Mouse (Mus musculus) cerebellum, adult 2 months (tissue): Measurements from ENCODE around the gene Cxcr2.

Source experiments
- CTCF ChIP-seq: fragments of 200-500 bp; IDR thresholded peaks from 2 replicates; pipeline ENCODE4 v1.5.1; 2011; ENCODE audit warnings: low read depth, mild to moderate bottlenecking, control low read depth, low read length, moderate library complexity, borderline replicate concordance; ENCODE audit not compliant: insufficient read depth
- POLR2A ChIP-seq: fragments of 200-500 bp; IDR thresholded peaks from 2 replicates; pipeline ENCODE4 v1.6.1; 2011; ENCODE audit warnings: low read length, control low read depth, borderline replicate concordance; ENCODE audit not compliant: insufficient read depth

DNA sequence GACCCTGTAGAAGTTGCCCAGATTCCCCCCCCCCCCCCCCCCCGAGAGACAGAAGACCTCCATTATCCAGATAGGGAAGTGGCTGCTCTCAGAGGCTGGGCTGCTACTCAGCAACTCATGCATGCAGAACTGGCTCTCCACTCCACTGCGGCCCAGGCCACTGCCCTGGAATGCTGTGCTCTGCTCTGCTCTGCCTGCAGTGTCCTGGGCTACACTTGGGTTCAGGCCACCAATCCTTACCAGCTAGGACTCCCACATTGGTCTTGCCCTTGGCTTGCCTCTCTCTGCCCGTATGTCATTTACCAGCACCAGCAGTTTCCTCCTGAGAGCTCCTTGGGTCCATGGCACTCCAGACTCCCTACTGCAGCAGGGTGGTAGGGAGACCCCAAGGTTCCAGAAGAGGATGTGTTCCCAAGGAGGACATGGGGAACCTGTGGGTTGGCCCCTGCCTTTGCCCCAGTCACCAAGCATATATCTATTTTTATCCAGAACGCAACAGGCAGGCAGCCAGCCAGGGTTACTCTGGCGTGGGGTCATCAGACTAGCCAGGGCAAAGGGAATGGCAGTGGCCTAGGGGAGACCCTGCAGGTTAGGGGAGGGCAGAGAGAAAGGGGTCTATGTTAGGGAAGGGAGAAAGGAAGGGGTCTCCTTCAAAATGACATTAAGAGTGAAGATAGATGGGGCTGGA lies 45.7 kb upstream of the Cxcr2 start:
- TF ChIP-seq CTCF, result no peak
- TF ChIP-seq POLR2A, result no peak
